Mouse (Mus musculus) c-Kit-positive CD71-positive TER-119-positive erythroid progenitor cells, embryonic 14.5 days (primary cell): ENCODE data around the gene Plk5.

Experiments
- DNase-seq: peaks from one replicate; pipeline ENCODE4 v3.0.0-alpha.2; 2013; ENCODE audit warnings: low spot score

Gene Plk5

GRCm38 (mm10) chr10:80357994-80358639 lies 1.9 kb downstream of the Plk5 start:
- no peak for DNase-seq

DNA sequence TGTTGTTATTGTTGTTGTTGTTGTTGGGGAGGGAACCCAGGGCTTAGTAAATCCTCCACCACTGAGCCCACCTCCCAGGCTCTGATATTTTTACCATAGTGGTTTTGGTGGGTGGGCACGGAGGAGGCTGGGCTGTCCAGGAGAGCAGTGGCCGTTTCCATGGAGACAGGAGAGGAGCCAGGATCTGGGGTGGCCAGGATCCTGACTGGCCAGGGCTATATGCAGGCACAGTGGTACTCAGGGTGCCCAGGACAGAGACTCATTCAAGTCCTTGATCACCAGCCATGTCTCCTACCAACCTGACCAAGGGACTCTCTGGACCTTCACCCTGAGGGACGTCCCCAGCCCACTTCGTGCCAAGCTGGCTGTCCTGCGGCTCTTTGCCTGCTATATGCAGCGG lies 7.5 kb downstream of the Plk5 start:
- DNase-seq, result no peak

GRCm38 (mm10) chr10:80365736-80366135 lies 9.5 kb downstream of the Plk5 start:
- no peak for DNase-seq

GRCm38 (mm10) chr10:80367954-80368353 lies 11.7 kb downstream of the Plk5 start:
- no peak for DNase-seq

DNA sequence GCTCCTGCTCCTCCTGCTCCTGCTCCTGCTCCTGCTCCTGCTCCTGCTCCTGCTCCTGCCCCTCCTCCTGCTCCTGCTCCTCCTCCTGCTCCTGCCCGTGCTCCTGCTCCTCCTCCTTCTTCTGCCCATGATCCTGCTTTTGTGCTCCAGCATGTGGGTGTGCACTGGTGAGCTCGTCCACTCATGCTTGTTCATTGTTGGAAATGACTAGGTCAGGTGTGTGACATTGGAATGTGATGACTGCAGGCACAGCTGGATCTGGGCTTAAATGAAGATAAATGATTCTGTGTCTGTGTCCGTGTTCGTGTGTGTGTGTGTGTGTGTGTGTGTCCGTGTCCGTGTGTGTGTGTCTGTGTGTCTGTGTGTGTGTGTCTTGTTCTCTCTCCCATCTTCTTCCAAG lies 12.1 kb downstream of the Plk5 start:
- no peak for DNase-seq

- DNase-seq, result no peak
Measured at GRCm38 (mm10) chr10:80369995-80370747, 13.9 kb downstream of the Plk5 start.

DNA sequence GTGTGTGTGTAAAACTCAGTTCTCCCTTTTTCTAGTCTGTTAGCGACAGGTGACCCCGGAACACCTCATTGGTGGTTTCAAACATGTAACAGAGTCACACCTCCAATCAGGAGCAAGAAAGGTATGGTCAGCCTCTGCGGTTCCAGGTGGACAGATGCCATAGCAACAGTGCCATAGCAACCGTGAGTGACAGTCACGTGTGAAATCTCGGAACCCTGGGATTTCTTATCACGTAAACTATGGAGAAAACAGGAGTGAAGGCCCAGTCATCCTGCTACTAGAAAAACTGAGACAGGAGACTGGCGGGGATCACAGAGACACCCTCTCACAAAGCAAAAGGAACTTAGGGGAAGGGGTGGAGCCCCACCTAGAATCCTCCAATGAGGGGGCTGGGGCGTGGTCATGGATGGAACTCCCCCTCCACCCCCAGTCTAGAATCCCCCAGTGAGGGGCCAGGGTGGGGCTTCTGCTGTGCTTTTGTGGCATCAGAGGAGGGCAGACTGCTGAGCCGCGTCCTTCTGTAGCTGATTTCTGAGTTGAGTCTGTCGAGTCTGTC lies 15.2 kb downstream of the Plk5 start:
- DNase-seq, result no peak

GRCm38 (mm10) chr10:80371983-80372382 lies 15.7 kb downstream of the Plk5 start:
- no peak for DNase-seq

GRCm38 (mm10) chr10:80372706-80373105 lies 16.4 kb downstream of the Plk5 start:
- DNase-seq, result no peak

GRCm38 (mm10) chr10:80374063-80374462 lies 17.8 kb downstream of the Plk5 start:
- peak; percentile 73 for DNase-seq

- peak; percentile 91 for DNase-seq
Measured at GRCm38 (mm10) chr10:80376160-80376559, 19.9 kb downstream of the Plk5 start.

- no peak for DNase-seq
Measured at GRCm38 (mm10) chr10:80377716-80378115, 21.5 kb downstream of the Plk5 start.

GRCm38 (mm10) chr10:80382641-80383365 lies 26.5 kb downstream of the Plk5 start:
- no peak for DNase-seq

GRCm38 (mm10) chr10:80383431-80383830 lies 27.2 kb downstream of the Plk5 start:
- DNase-seq, result no peak

GRCm38 (mm10) chr10:80384115-80384639 lies 27.9 kb downstream of the Plk5 start:
- peak; percentile 23 for DNase-seq

DNA sequence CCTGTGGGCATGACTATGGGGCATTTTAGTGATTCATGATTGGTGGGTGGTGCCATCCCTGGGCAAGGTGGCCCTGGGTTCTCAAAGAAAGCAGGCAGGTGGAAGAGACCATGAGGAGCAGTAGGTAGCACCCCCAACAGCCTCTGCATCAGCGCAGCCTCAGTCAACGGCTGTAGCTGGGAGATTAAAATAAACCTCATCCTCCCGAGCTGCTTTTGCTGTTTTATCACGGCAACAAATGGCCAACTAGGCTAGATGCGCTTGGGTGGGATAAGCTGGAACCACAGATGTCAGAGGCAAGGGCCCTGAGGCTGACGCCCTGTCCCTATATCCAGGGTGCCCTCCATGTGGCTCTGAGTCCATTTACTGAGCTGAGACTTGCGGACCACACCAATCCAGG lies 28.4 kb downstream of the Plk5 start:
- DNase-seq, result peak; percentile 73

DNA sequence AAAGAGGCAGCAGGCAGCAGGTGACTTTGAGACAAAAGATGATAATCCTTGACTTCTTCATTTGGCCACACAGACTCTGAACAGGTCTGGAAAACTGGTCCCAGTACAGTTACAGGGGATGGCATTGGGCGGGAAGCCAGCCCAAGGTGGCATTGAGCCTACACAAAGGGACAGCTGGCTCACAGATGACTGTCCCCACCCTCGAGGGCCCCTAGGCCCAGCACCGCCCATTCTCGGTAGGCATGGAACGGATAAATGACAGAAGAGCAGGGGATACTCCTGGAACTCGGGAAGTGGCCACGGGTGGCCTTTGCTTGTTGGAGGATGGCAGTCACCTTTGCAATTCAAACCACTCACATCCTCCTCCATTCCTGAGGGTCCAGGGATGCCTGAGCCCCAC lies 29.1 kb downstream of the Plk5 start:
- peak; percentile 26 for DNase-seq

DNA sequence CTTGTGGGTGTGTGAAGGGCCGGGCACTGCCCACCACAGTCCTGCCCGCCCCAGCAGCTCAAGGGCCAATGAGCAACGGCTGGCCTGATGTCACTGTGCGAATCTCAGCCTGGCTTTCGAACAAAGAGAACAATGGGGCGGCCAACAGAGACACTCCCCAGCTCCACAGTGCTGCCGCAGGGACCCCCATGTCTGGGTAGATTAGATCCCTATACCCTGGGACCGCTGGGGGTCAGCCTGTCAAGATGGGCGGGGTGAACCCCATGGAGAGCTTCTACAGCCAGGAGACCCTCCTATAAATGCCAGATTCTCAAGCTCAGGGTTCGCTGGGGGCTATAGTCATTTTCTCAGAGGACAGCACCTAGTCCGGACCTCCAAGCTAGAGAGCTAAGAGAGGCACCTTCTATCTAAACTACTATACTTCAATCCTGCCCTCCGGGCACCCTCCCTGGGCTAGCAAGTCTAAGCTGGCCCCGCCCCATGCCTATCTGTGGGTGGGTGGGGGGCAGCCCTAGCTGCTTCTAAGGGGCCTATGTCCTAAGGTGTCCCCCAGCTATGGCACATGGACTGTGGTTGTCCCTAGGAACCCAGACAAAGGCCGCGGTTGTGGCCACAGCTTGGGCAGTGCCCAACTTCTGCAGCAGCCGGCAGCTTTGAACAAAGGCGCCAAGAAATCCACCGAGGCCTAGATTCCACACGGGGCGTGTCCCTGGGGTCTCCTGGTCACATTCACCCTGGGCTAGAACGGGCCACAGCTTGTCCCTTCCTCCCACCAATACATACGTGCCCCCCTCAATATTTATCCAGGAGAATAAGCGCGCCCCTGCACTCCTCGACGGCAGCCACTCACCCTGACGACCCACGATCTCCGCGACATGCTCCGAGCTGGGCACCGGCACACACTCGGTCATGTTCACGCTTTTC lies 29.8 kb downstream of the Plk5 start:
- no peak for DNase-seq

DNA sequence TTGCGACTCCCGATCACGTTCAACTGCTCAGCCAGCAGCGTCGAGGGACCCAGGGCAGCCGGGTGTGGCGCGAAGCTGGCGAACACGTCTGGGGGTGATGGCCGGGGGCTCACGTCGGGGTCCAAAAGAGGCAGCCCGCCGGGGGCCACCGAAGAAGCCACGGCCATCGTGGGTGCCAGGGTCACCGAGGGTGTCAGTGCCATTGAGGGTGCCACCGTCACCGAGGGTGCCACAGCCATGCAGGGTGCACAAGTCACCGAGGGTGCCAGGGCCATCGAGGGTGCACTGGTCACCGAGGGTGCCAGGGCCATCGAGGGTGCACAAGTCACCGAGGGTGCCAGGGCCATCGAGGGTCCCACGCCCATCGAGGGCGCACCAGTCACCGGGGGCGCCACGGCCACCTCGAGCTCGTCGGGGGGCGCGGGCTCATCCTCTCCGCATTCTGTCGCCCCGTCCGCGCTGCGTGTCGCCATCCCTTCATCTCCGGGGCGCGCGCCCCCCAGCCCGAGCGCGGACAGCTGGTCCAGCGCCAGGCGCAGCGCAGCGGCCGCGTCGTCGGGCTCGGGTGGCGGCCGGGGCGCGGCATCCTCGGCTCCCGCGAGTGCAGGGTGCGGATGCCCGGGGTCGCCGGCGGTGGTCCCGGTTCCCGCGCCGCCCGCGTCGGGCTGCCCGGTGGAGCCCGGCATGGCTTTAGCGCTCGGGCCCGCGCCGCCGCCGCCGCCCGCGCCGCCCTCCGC lies 30.6 kb downstream of the Plk5 start:
- DNase-seq, result no peak

GRCm38 (mm10) chr10:80387522-80387959 lies 31.3 kb downstream of the Plk5 start, which contains the start of gene Mex3d:
TSS of gene Mex3d (minus strand) at chr10:80387659.
- DNase-seq, result peak; percentile 69
